Mouse (Mus musculus) forelimb bud, embryonic 11.5 days (tissue): Measurements from ENCODE around the gene Abca1.

Experiments used
- DNase-seq: peaks from one replicate; pipeline ENCODE4 v3.0.0-alpha.2; 2012; ENCODE audit warnings: low read depth, low spot score

The Abca1 gene

GRCm38 (mm10) chr4:53009871-53010270 lies 149.8 kb downstream of the Abca1 start:
- no peak for DNase-seq

GRCm38 (mm10) chr4:53009183-53009582 lies 150.5 kb downstream of the Abca1 start:
- peak; percentile 11 for DNase-seq

GRCm38 (mm10) chr4:53000154-53000553 lies 159.5 kb downstream of the Abca1 start:
- no peak for DNase-seq

GRCm38 (mm10) chr4:52999449-52999848 lies 160.2 kb downstream of the Abca1 start:
- no peak for DNase-seq

- DNase-seq: peak; percentile 5
These were observed 170.4 kb downstream of the Abca1 start, which contains the start of gene Nipsnap3a for GRCm38 (mm10) chr4:52989248-52989647. Gene Nipsnap3a, plus strand, starts transcription at chr4:52989272.

- DNase-seq: no peak
These were observed 173.4 kb downstream of the Abca1 start for GRCm38 (mm10) chr4:52986266-52986665.

GRCm38 (mm10) chr4:52985216-52985615 lies 174.5 kb downstream of the Abca1 start:
- DNase-seq: peak; percentile 10
